Mouse (Mus musculus): Measurements from ENCODE around the gene Ankrd13b. TPM values are rescaled to one million over a fixed set of nuclear protein-coding genes. Genes with fewer than 3 reads are reported as not detected.
"Not testable (repeated sequence)": the region's sequence is repeated elsewhere in the genome, so short reads cannot be mapped to it uniquely, and the experiment has no call there.

Gene Ankrd13b
- total RNA-seq (2017), result 8.1 and 13.2 TPM in 2 replicates

GRCm38 (mm10) chr11:77489591-77490235, at the start of gene Ankrd13b:
Gene Ankrd13b (minus strand): TSS chr11:77489678.
- no peak for ATAC-seq (replicated peaks in 1 of 2; ENCODE audit: insufficient read depth in 1 of 2, low FRiP score in 2 of 2, low TSS enrichment in 1 of 2, low read depth in 1 of 2, poor library complexity in 2 of 2, severe bottlenecking in 2 of 2)

- ATAC-seq (replicated peaks in 1 of 2; ENCODE audit: insufficient read depth in 1 of 2, low FRiP score in 2 of 2, low TSS enrichment in 1 of 2, low read depth in 1 of 2, poor library complexity in 2 of 2, severe bottlenecking in 2 of 2), result no peak
These were observed 42.8 kb upstream of the Ankrd13b start for GRCm38 (mm10) chr11:77532202-77532846.

GRCm38 (mm10) chr11:77530862-77531261, 41.4 kb upstream of the Ankrd13b start:
- no peak for ATAC-seq (replicated peaks in 1 of 2; ENCODE audit: insufficient read depth in 1 of 2, low FRiP score in 2 of 2, low TSS enrichment in 1 of 2, low read depth in 1 of 2, poor library complexity in 2 of 2, severe bottlenecking in 2 of 2)

GRCm38 (mm10) chr11:77529644-77530043, 40.2 kb upstream of the Ankrd13b start:
- no peak for ATAC-seq (replicated peaks in 1 of 2; ENCODE audit: insufficient read depth in 1 of 2, low FRiP score in 2 of 2, low TSS enrichment in 1 of 2, low read depth in 1 of 2, poor library complexity in 2 of 2, severe bottlenecking in 2 of 2)

DNA sequence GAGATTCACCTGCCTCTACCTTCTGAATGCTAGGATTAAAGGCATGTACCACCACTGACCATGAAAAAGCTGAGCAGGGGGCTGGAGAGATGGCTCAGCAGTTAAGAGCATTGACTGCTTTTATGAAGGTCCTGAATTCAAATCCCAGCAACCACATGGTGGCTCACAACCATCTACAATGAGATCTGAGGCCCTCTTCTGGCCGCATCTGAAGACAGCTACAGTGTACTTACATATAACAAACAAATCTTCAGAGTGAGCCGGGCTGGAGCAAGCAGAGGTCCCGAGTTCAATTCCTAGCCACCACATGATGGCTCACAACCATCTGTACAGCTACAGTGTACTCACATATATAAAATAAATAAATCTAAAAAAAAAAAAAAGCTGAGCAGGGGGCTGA, 38.9 kb upstream of the Ankrd13b start:
- ATAC-seq (replicated peaks in 1 of 2; ENCODE audit: insufficient read depth in 1 of 2, low FRiP score in 2 of 2, low TSS enrichment in 1 of 2, low read depth in 1 of 2, poor library complexity in 2 of 2, severe bottlenecking in 2 of 2), result not testable (repeated sequence)

DNA sequence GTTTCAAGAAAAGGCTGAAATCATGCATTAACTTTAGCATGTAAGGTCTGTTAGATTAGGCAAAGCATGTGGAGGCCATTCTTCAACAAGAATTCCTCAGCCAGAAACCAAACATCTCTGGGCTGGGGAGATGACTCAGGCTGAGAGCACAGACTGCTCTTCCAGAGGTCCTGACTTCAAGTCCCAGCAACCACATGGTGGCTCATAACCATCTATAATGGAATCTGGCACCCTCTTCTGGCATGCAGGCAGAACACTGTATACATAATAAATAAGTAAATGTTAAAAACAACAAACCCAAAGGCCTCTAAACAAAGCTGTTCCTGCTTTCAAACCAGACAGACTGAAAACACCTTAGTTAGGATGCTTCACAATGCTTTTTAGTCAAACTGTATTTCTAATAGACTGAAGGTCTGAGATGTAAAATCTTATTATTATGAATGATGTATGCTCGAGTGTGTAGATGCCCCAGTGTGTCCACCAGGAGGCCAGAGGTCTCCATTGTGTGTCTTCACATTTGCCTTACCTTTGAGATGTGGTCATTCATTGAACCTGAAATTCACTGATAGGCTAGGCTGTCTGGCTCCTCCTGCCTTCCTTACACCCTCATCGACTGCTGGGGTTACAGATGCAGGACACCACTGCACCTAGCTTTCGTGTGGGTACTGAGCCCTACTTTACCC, 36.5 kb upstream of the Ankrd13b start:
- no peak for ATAC-seq (replicated peaks in 1 of 2; ENCODE audit: insufficient read depth in 1 of 2, low FRiP score in 2 of 2, low TSS enrichment in 1 of 2, low read depth in 1 of 2, poor library complexity in 2 of 2, severe bottlenecking in 2 of 2)

DNA sequence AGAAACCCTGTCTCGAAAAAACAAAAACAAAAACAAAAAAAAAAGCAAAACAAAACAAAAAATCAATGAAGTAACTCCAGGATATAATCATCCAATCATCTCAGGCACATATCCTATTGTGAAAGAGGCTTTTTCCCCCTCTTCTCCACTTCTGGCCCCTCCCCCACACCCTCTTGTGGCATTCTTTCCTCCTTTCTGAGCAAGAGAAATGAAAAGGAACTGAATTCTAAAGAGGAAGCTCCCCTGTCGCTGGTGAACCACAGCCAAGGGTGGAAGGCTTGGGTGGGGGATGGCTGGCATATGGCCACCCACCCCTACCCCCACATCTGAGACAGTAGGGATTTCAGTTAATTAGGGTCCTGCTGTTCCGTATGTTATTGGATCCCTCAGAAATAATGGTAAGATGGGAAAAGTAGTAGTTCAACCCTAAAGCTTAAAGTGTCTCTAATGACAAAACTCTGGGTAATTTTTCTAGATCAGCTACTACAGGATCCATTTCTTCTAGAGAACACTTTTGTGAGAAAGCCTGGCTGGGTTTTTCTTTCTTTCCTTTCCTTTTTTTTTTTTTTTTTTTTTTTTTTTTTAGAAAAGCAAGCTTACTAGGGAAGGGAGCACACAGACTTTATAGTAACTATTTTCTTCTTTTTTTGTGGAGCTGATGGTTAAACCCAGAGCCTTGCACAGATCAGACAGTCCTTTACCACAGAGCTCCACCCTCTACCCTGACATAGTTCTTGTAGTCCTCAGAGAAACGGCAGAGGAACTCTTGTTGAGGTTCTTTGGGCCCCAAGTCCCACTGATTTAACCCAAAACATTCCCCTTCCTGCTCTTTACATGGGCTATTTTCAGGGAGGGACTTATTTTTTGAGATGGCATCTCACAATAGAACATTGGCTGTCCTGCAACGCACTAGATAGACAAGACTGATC, 31.4 kb upstream of the Ankrd13b start:
- ATAC-seq (replicated peaks in 1 of 2; ENCODE audit: insufficient read depth in 1 of 2, low FRiP score in 2 of 2, low TSS enrichment in 1 of 2, low read depth in 1 of 2, poor library complexity in 2 of 2, severe bottlenecking in 2 of 2), result peak in 1 of 2 experiments; percentile 36; a peak in 1 of 4 replicates

GRCm38 (mm10) chr11:77519043-77519442, 29.6 kb upstream of the Ankrd13b start, which contains the start of gene Gm10392:
Gene Gm10392 (minus strand): TSS chr11:77519198.
- peak; percentile 76 to 84 for ATAC-seq (replicated peaks in 1 of 2; ENCODE audit: insufficient read depth in 1 of 2, low FRiP score in 2 of 2, low TSS enrichment in 1 of 2, low read depth in 1 of 2, poor library complexity in 2 of 2, severe bottlenecking in 2 of 2)

- ATAC-seq (replicated peaks in 1 of 2; ENCODE audit: insufficient read depth in 1 of 2, low FRiP score in 2 of 2, low TSS enrichment in 1 of 2, low read depth in 1 of 2, poor library complexity in 2 of 2, severe bottlenecking in 2 of 2), result no peak
These were observed 28.7 kb upstream of the Ankrd13b start for GRCm38 (mm10) chr11:77518051-77518798.

DNA sequence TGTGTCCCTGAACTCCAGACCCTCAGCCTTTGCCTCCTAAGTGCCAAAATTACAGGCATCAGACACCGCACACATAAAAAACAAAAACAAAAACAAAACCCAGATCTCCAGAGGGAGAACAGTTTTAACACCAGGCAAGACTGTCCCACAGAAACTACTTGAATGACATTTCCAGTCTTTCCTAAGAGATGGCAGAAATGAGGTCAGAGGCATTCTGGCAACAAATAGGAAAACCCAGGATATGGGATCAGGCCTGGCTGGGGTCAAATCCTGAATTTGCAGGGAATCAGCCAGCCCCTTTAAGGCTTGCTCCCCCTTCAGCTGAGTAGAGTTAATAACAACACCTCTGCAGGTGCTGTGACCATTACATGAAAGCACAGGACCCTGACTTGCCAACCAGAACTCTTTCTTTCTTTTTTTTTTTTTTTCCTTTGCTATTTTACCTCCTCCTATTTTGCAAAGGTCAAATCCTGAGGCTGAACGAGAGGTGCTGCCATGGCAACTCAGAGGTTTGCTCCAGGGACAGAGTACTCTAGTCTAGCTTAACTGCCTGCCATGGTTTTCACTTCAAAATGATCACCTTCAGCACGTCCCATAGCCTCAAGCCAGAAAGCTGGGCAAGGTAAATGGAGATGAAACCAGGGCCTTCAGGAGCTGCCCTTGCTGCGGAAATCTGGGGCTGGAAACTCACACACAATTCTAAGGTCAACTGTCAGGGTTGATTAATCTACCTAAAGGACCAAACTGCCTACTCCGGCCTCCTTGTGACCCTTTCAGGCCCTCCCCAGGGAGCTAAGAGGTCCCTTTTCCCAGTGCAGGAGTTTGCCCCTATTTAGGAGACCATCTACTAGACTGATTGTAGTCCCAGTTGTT, 27.3 kb upstream of the Ankrd13b start:
- ATAC-seq (replicated peaks in 1 of 2; ENCODE audit: insufficient read depth in 1 of 2, low FRiP score in 2 of 2, low TSS enrichment in 1 of 2, low read depth in 1 of 2, poor library complexity in 2 of 2, severe bottlenecking in 2 of 2), result no peak

DNA sequence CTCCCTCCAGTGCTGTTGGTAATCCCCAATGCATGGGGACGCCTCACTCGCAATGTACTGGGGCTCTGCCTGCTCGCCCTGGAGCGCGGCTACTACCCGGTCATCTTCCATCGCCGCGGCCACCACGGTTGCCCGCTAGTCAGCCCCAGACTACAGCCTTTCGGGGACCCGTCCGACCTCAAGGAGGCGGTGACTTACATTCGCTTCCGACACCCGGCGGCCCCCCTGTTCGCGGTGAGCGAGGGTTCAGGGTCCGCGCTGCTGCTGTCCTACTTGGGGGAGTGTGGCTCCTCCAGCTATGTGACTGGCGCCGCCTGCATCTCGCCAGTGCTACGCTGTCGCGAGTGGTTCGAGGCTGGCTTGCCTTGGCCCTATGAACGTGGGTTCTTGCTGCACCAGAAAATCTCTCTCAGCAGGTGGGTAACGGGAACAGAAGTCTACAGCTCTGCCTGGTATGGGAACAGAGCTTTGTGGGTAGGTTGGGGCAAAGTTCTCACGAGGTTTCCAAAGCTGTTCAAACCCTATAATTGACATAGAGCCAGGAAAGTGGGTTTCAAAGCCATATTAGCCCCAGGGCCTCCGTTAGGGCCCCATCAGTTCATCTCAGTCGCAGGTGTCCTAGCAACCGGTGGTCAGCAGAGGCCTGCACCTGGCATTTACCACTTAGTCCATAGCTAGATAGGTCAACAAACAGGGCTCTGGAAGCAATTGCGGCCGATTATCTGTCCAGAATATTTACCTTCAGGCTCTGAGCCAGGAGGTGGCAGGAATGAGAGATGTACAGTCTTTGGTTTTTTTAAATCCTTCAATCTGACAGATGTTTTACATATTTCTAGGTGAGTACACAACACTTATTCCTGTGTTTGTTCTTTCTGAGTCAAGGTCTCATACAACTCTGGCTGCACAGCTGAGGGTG, 26.4 kb upstream of the Ankrd13b start, which contains the start of gene Trp53i13:
Trp53i13 (minus strand) TSS at position 344 of the 916 bp plus-strand sequence.
- no peak for ATAC-seq (replicated peaks in 1 of 2; ENCODE audit: insufficient read depth in 1 of 2, low FRiP score in 2 of 2, low TSS enrichment in 1 of 2, low read depth in 1 of 2, poor library complexity in 2 of 2, severe bottlenecking in 2 of 2)

DNA sequence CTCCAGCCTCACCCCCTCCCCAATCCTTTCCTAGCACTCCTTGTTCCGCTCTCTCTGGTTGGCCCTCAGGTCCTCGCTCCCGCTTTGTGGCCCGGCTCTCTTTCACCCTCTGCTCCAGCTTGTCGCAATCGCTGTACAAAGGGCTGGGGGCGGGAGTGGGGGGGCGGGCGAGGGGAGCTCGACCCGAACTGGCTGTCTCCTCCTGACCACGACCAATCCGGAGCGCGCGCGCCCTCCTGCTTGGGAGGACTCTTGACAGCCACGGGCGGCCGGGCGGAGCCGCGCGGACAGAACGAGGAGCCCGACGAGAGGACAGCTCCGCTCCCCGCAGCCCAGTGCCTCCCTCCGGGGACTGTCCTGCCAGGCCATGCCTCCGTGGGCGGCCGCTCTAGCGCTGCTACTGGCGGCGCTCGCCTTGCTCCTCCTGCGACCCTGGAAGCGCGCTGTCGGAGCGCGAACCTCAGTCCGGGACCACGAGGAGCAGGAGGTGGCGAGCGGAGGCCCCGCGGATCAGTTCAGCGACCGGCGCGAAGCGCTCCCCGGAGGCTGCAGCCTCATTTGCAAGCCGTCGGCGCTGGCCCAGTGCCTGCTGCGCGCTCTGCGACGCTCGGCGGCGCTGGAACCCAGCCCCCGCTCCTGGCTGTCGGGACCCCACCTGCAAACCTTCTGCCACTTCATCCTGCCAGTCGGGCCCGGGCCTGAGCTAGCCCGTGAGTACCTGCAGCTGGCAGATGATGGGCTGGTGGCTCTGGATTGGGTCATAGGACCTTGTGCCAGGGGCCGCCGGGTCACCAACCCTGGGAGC, 25.6 kb upstream of the Ankrd13b start, which contains the start of gene Abhd15:
Abhd15 (plus strand) TSS at position 290 of the 805 bp plus-strand sequence.
- ATAC-seq (replicated peaks in 1 of 2; ENCODE audit: insufficient read depth in 1 of 2, low FRiP score in 2 of 2, low TSS enrichment in 1 of 2, low read depth in 1 of 2, poor library complexity in 2 of 2, severe bottlenecking in 2 of 2), result peak in 1 of 2 experiments; percentile 12; a peak in 2 of 4 replicates

DNA sequence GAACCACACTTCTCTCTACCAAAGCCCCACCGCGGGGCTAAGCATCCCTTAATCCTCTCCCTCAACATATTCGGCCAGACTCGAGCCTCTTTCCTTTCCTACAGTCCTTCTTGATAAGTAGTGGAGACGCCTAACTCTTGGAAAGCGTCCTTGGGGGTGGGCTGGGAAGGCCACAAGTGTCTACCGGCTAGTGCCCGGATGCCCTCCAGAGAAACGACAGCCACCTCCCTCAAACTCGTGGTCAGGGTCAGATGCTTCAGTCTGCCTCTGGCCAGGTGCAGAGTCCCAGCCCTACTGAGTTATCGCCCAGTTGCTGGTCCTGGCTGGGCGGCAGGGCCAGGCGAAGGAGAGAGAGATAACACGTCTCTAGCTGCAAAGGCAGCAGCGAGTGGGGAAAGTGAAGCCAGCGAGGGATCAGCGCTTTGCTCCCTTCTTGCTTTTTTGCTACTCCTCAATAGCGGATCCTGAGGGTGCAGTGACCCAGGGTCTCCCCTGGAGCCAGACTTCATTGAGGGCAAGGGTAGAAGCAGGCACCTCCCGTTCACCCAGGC, 24.9 kb upstream of the Ankrd13b start:
- no peak for ATAC-seq (replicated peaks in 1 of 2; ENCODE audit: insufficient read depth in 1 of 2, low FRiP score in 2 of 2, low TSS enrichment in 1 of 2, low read depth in 1 of 2, poor library complexity in 2 of 2, severe bottlenecking in 2 of 2)

- no peak for ATAC-seq (replicated peaks in 1 of 2; ENCODE audit: insufficient read depth in 1 of 2, low FRiP score in 2 of 2, low TSS enrichment in 1 of 2, low read depth in 1 of 2, poor library complexity in 2 of 2, severe bottlenecking in 2 of 2)
These were observed 24.3 kb upstream of the Ankrd13b start for GRCm38 (mm10) chr11:77513811-77514170.
